Comparison of ENCODE assay signal across 14 mouse cellular contexts in genomic region chr3:132744287-132745146, GRCm38 (mm10).
DNase-seq lines count a peak whose midpoint lies in the region; ATAC-seq and TF ChIP-seq lines count a peak whose summit lies in the region.
"Had no signal": no experiment of that assay in that cellular context is flagged by ENCODE, and none has a peak within 500 bp of the region (broad histone marks: within the 10 kb centered on the region; RNA-seq: fewer than 3 reads in every experiment).

No protein-coding gene starts in this region.

- H3K27ac ChIP-seq in forebrain, embryonic 10.5 days = peak overlapping the region; percentile 51; the same call in 1 of the 2 replicates
- H3K27ac ChIP-seq in forebrain, postnatal 0 days (ENCODE audit: low read depth, low read length) = no peak overlapping the region
- no peak overlapping the region for H3K27ac ChIP-seq in forebrain, embryonic 14.5 days (ENCODE audit: low read depth, low read length)
- H3K27ac ChIP-seq in midbrain, embryonic 15.5 days = peak overlapping the region; percentile 10; the same call in 1 of the 2 replicates
- H3K27ac ChIP-seq: liver, embryonic 14.5 days; macrophage had no signal

- intact Hi-C loops in heart, postnatal 36 days (cut with DNase I) = loop anchor here (5.0 kb wide), 1 partner anchor 348 kb away; the partner anchor contains the start of genes Gstcd and Ints12

- no peak; the same call in 1 of the 2 replicates for ATAC-seq in forebrain, postnatal 0 days
- peak; percentile 69; the same call in 1 of the 2 replicates for ATAC-seq in forebrain, embryonic 14.5 days
- peak; percentile 83 for ATAC-seq in midbrain, embryonic 15.5 days (replicated peaks)

- no peak overlapping the region for H3K4me2 ChIP-seq in forebrain, postnatal 0 days (ENCODE audit: low read depth)
- no peak overlapping the region for H3K4me2 ChIP-seq in forebrain, embryonic 14.5 days (ENCODE audit: low read length)
- H3K4me2 ChIP-seq in midbrain, embryonic 15.5 days = no peak overlapping the region

- no peaks in the 10 kb centered on the region for H3K27me3 ChIP-seq in forebrain, embryonic 10.5 days (ENCODE audit: poor library complexity, severe bottlenecking)
- H3K27me3 ChIP-seq in forebrain, postnatal 0 days (ENCODE audit: insufficient read depth, low read length) = no peaks in the 10 kb centered on the region
- H3K27me3 ChIP-seq in forebrain, embryonic 14.5 days (replicated peaks; ENCODE audit: control insufficient read depth, insufficient read depth, low read length) = no peaks in the 10 kb centered on the region
- no peaks in the 10 kb centered on the region for H3K27me3 ChIP-seq in midbrain, embryonic 15.5 days (replicated peaks)

- peaks cover 19% of the 10 kb centered on the region for H3K4me1 ChIP-seq in forebrain, embryonic 10.5 days
- H3K4me1 ChIP-seq in forebrain, postnatal 0 days (ENCODE audit: insufficient read depth) = no peaks in the 10 kb centered on the region
- H3K4me1 ChIP-seq in forebrain, embryonic 14.5 days (ENCODE audit: control insufficient read depth, insufficient read depth, low read length) = peaks cover 7% of the 10 kb centered on the region
- H3K4me1 ChIP-seq in midbrain, embryonic 15.5 days = peaks cover 9% of the 10 kb centered on the region

- no peaks in the 10 kb centered on the region for H3K36me3 ChIP-seq in forebrain, embryonic 10.5 days (replicated peaks)
- H3K36me3 ChIP-seq in forebrain, postnatal 0 days (ENCODE audit: insufficient read depth) = 0 out of 2 replicates have a peak, but pooled peaks cover 9% of the 10 kb centered on the region
- no peaks in the 10 kb centered on the region; the same call in 1 of the 2 replicates for H3K36me3 ChIP-seq in forebrain, embryonic 14.5 days (ENCODE audit: control insufficient read depth, insufficient read depth, low read length)
- H3K36me3 ChIP-seq in midbrain, embryonic 15.5 days (replicated peaks) = no peaks in the 10 kb centered on the region

- H3K4me3 ChIP-seq in forebrain, embryonic 10.5 days = no peak overlapping the region
- no peak overlapping the region for H3K4me3 ChIP-seq in forebrain, postnatal 0 days (ENCODE audit: low read depth, low read length)
- H3K4me3 ChIP-seq in forebrain, embryonic 14.5 days (ENCODE audit: low read depth, low read length) = no peak overlapping the region
- H3K4me3 ChIP-seq in midbrain, embryonic 15.5 days = no peak overlapping the region

- no peaks in the 10 kb centered on the region for H3K9me3 ChIP-seq in forebrain, embryonic 10.5 days
- no peaks in the 10 kb centered on the region for H3K9me3 ChIP-seq in forebrain, postnatal 0 days (ENCODE audit: low read length)
- H3K9me3 ChIP-seq in forebrain, embryonic 14.5 days (replicated peaks; ENCODE audit: control insufficient read depth, low read length) = no peaks in the 10 kb centered on the region
- no peaks in the 10 kb centered on the region for H3K9me3 ChIP-seq in midbrain, embryonic 15.5 days
- H3K9me3 ChIP-seq: G1E had no signal

- no peak overlapping the region for H3K9ac ChIP-seq in forebrain, postnatal 0 days
- no peak overlapping the region for H3K9ac ChIP-seq in forebrain, embryonic 14.5 days (ENCODE audit: low read length)
- no peak overlapping the region for H3K9ac ChIP-seq in midbrain, embryonic 15.5 days
- H3K9ac ChIP-seq: liver, embryonic 14.5 days had no signal

- TF ChIP-seq CTCF in forebrain, postnatal 0 days (IDR thresholded peaks at IDR 0.05; ENCODE audit: low read depth) = no peak

- 58% methylated on average over 10 of the region's 10 CpGs for WGBS in forebrain, embryonic 10.5 days
- WGBS in forebrain, postnatal 0 days = 39% methylated on average over 10 of the region's 10 CpGs
- WGBS in forebrain, embryonic 14.5 days = 39% methylated on average over 10 of the region's 10 CpGs
- WGBS in midbrain, embryonic 15.5 days = 24% methylated on average over 10 of the region's 10 CpGs

- no peak for DNase-seq in forebrain, embryonic 10.5 days (ENCODE audit: extremely low spot score, low spot score)
- no peak for DNase-seq in forebrain, postnatal 0 days
- peak; percentile 64 for DNase-seq in forebrain, embryonic 14.5 days (ENCODE audit: low spot score)
- peak; percentile 19 for DNase-seq in kidney, adult 9 months
- no peak for DNase-seq in cerebellum, adult 18-20 months
- DNase-seq in frontal cortex, postnatal 10 days (ENCODE audit: low spot score in 2 of 2) = no peak
- DNase-seq in heart, postnatal 36 days = no peak
- DNase-seq: heart, adult 18-20 months; right cerebral cortex, postnatal 14 days; thymus, postnatal 36 days had no signal

Comparison
In these comparisons a context has a peak if more than half of its experiments do, and no peak if none do; other contexts are left out.
1. DNase-seq: peak in forebrain, embryonic 14.5 days (single experiment) and kidney, adult 9 months (single experiment); none in forebrain, embryonic 10.5 days (single experiment), forebrain, postnatal 0 days (single experiment), cerebellum, adult 18-20 months (0 of 2), frontal cortex, postnatal 10 days (0 of 2) and heart, postnatal 36 days (0 of 2).
2. H3K27ac ChIP-seq: peak in forebrain, embryonic 10.5 days (single experiment) and midbrain, embryonic 15.5 days (single experiment); none in forebrain, postnatal 0 days (single experiment) and forebrain, embryonic 14.5 days (single experiment).